Mouse (Mus musculus): ENCODE data around the gene Grk4. TPM values are rescaled to one million over a fixed set of nuclear protein-coding genes. Genes with fewer than 3 reads are reported as not detected.
A peak's percentile ranks its signal among the peaks of the same experiment; 100 is the strongest.

The Grk4 gene
- polyA plus RNA-seq, 1 experiment from 2014 or later = 0.93 TPM

MicroRNAs within 50 kb of the gene (microRNA counts, 519-probe panel; counts per million panel counts)
- 2,070 counts per million, percentile 46 among the panel's probes with 10 or more counts for microRNA mmu-miR-467g

Small RNAs within 50 kb of the gene (microRNA-seq; reads per million reads assigned to microRNA genes)
- not detected for gene Mir467g

Other genes with a start within 250 kb of the Grk4 start
- 15.8 and 17.1 TPM in 2 replicates for gene Tnip2, start 146.4 kb upstream of the Grk4 start, polyA plus RNA-seq (2015; fragmentation: Nextera tagmentation; extraction: Ambion mirVana)
- 3.4 and 3.7 TPM in 2 replicates for gene Sh3bp2, start 134.5 kb upstream of the Grk4 start, polyA plus RNA-seq (2015; fragmentation: Nextera tagmentation; extraction: Ambion mirVana)
- gene Add1, start 86.7 kb upstream of the Grk4 start, polyA plus RNA-seq (2015; fragmentation: Nextera tagmentation; extraction: Ambion mirVana) = 138 and 143 TPM in 2 replicates
- 116 and 118 TPM in 2 replicates for gene Mfsd10, start 23.2 kb upstream of the Grk4 start, polyA plus RNA-seq (2015; fragmentation: Nextera tagmentation; extraction: Ambion mirVana)
- 21.0 and 23.7 TPM in 2 replicates for gene Nop14, start 231 bp upstream of the Grk4 start, polyA plus RNA-seq (2015; fragmentation: Nextera tagmentation; extraction: Ambion mirVana)
- 7.2 and 7.4 TPM in 2 replicates for gene Htt, start 101.4 kb downstream of the Grk4 start, polyA plus RNA-seq (2015; fragmentation: Nextera tagmentation; extraction: Ambion mirVana)
- 0.35 and 0.56 TPM in 2 replicates for gene Msantd1, start 247.6 kb downstream of the Grk4 start, polyA plus RNA-seq (2015; fragmentation: Nextera tagmentation; extraction: Ambion mirVana)

Measured in intestine, embryonic 16.5 days (tissue).